Mouse (Mus musculus): Measurements from ENCODE around the gene Gnai3.

DNA sequence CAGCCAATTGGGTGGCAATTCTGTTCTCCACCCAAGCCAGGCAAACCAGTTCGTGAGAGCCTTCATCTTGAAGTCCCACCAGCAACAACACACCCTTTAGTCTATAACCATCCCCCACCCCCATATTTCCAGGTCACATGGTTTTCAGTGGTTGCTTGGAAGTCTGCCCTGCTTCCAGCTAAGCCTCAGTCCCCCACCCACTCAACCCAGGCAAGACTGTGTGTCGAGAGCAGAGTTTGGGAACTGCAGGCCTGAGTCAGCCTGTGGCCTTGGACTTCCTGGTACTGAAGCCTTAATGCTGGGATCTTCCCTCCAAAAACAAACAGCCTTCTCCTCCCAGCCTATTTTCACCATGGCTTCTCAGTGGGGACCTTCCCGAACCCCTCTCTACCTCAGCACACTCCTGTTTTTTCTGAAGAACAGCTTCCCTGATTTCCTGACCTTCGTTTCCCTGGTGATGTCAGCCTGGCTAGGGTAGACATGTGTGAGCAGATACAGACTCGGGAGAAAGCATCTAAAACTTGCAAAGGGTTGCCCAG is 57.0 kb downstream of the Gnai3 start:
- TF ChIP-seq POLR2A (IDR thresholded peaks at IDR 0.05; ENCODE audit: extremely low read depth, insufficient read depth, low read length) (no peak), CTCF (IDR thresholded peaks at IDR 0.05; ENCODE audit: extremely low read depth, insufficient read depth, low read length) (no peak)

Measured in cortical plate, adult 2 months (tissue).